Mouse (Mus musculus): ENCODE measurements around the gene Gpr161.
"Not testable (repeated sequence)": the region's sequence is repeated elsewhere in the genome, so short reads cannot be mapped to it uniquely, and the experiment has no call there.

Gpr161 gene

DNA sequence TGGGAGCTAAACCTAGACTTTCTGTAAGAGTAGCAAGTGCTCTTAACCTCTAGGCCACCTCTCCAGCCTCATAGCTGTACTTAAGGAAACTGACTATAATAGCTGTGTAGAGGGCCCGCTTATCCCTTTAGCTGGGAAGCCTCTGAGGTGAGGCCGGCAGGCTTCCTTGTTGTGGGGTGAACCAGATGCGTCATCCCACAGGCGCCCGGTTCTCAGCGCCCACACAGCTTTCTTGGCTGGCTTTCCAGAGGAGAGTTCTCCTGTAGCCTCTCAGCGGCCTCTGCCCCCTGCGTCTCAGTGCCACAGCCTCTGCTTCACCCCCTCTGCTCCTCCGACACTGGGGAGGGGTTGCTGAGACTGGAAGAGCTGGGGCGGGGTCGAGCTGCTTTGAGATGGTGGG lies 20.8 kb downstream of the Gpr161 start:
- DNase-seq (ENCODE audit: low spot score): no peak

DNA sequence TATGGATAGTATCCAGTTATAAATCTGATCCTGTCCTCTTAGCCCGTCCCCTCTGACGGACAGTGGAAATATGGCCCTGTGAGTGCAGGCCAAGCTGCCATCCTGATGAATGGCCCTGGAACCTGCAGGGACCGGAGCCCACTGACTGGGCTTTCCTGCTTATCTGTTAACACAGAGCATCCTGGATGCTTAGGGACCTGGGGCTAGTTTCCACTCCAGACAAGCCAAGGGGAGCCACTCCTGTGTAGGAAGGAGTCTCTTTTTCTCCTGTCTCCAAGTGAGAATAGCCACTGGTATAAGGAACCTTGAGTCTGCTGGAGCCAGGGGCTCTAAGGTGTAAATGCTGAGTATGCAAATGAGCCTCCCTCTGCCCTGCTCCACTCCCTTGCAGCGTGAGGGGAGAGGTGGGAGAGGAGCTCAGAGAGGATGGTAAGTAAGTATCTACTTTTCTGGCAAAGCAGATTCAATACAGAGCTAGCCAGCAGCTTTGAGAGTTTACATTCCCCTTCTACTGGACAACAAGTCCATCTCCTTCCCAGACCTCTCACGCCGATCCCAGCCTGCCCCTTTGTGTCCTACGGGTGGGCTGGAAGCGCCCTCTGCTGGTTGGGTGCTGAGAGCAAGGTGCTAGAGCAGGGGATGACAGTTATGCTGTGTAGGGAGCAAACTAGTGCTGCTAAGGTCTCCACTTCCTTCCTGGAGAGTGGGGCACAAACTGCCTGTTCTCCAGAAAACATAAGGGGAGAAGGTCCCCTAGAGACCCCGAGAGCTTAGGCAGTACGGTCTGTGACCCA lies 24.7 kb downstream of the Gpr161 start:
- peak; percentile 61 for DNase-seq (ENCODE audit: low spot score)

DNA sequence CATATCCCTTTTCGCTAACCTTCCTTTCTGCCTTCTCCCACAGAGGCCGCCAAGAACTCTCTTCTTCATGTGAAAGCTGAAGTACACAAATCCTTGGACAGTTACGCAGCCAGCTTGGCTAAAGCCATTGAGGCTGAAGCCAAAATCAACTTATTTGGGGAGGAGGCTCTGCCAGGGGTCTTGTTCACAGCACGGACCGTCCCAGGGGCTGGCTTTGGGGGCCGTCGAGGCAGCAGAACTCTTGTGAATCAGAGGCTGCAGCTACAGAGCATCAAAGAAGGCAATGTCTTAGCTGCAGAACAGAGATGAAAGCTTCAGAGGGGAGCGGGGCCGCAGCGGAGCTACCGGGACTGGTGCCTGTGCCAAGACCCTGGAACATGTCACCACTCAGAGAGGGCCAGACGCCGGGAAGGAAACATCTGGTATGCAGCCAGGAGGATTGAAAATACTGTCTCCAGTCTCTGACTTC lies 25.8 kb downstream of the Gpr161 start:
- peak; percentile 30 for DNase-seq (ENCODE audit: low spot score)

DNA sequence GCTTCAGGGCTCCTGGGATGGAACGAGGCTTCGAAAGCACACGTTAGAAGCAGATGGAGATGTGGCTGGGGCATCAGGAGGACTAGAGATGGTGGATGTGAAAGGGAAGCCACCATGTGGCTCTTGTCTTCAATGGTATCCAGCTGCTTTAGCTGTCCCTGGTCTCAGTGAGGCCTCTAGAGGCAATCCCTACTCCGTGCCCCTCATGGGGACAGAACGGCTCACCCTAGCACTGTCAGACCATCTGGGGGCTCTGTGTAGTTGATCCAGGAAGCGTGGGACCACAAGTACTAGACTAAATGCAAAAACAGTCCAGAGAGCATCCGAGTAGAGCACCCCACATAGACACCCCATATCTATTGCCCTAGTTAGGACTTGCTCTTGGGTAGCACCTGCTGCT lies 26.3 kb downstream of the Gpr161 start:
- no peak for DNase-seq (ENCODE audit: low spot score)

DNA sequence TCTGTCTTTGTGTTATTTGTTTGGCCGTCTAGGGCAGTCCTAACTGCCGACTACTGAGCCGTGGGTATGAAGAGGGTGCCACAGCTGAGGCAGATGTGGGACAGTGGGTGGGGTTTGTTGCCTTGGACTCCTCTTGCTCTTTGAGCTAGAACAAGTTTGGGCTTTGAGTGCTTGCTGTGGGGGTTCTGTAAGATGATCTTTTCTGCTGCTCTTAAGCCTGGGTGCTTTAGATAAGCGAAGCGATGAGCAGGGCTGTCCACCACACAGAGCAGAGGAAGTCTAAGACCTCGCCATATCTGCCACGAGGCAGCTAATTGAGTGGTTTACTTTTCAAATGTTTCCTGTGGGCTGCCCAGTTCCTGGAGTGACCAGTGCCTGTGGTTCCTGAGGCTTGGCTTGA lies 27.3 kb downstream of the Gpr161 start:
- no peak for DNase-seq (ENCODE audit: low spot score)

DNA sequence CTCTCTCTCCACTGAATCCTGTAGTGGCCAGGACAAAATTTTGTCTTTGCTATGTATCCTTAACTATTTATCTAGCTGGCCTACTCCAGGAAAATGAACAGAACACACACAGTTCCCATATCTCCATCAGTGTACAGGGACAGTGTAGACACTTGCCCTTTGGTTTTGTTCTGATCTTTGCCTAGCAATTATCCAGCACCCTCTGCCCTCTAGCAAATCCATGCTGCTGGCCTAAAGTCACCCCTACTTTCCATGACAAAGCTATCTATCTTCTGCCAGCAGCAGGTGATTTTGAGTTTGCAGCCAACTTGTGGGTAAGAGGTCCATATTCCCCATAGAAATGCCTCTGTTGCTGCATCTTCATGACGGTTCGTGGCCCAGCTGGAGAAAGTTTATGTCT lies 31.8 kb downstream of the Gpr161 start:
- DNase-seq (ENCODE audit: low spot score): no peak

DNA sequence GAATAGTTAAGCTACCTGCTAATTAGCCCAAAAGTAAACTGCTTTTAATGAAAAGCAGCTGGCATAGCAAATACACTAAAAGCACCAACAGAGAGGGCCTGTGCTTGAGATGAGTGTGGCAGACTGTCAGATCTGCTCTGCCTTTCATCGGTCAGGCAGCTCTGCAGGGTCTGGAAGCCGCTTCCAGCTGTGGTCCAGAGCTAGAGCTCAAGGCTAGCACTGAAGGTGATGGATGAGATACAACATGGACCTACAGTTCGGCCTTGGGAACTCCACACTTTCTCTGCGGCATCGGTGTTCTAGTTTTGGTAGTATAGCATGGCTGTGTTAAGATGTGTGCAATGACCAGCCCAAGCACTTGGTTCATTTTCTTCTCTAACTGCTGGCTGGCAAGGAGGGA lies 32.2 kb downstream of the Gpr161 start:
- DNase-seq (ENCODE audit: low spot score): no peak

DNA sequence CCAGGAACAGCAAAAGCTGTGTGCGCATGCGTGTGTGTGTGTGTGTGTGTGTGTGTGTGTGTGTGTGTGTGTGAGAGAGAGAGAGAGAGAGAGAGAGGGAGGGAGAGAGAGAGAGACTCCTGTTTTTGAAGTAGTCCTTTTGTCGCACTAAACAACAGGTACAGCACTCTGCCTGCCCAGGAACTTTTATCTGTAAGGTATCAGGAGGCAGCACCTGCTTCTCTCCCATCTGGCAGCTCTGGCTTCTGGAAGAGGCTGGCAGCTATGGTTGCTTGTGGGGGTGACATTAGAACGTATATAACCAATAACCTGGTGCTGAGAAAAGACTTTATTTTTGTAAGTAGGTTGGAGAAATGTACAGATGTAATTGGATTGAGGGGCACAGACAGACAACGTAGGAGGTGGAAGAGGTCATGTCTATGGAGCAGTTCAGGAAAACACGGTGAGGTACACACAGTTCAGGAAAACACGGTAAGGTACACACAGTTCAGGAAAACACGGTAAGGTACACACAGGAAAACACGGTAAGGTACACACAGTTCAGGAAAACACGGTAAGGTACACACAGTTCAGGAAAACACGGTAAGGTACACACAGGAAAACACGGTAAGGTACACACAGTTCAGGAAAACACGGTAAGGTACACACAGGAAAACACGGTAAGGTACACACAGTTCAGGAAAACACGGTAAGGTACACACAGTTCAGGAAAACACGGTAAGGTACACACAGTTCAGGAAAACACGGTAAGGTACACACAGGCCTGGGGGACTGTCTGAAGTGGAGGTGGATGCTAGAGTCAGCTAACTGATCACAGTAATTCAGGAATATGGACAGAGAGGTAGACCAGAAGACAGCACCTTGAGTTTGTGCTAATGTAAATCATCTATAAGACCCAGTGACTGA lies 33.0 kb downstream of the Gpr161 start:
- DNase-seq (ENCODE audit: low spot score): not testable (repeated sequence)

DNA sequence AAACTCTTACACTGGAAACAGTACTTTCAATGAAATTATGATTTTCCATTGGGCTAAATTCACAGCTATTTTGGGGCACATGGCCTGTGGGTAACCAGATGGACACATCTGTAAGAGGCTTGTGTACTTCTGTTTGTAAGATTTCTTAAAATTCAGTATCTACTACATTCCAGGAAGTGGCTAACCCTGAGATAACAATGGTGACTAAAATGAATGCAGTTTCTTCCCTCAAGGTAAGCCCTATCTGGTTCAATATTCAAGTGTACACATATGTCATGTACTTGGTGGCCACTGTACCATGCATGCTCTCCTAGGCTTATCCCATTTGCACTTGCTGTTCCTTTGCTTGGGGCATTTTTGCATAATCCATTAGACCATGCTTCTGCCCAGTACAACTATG lies 35.3 kb downstream of the Gpr161 start:
- DNase-seq (ENCODE audit: low spot score): no peak

DNA sequence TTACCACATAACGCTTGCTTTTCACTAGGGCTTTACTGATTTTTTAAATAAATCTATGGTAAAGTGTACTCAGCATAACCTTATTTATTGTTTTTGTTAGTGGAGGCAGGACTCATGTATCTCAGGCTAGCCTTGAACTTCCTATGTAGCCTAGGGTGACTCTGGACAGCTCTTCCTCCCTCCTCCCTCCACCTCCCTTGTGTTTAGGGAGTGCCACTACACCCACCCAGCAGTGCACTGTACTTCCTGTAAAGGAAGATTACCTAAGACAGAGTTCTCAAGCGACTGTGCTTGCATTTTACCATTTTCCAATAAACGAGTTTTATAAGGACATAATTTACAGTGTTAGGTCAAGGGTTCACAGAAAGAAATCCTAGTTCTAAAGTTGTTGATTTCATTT lies 37.2 kb downstream of the Gpr161 start:
- DNase-seq (ENCODE audit: low spot score): no peak

DNA sequence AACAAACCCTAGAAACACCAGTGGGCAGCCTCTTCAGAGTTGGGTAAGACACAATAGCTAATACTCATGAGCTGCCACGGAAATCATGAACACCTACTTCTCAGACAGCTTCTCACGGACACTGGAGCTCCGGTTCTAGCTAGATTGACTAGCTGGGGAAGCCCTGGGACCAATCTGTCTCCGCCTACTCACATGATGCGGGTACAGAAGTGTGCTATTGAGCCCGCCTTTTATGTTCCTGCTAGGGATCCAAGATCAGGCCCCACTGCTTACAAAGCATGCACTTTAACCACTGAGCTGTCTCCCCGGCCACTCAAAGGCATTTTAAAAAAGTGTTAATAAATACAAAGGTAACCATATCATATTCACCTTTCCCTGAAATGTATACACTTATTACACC lies 46.5 kb downstream of the Gpr161 start:
- DNase-seq (ENCODE audit: low spot score): no peak

DNA sequence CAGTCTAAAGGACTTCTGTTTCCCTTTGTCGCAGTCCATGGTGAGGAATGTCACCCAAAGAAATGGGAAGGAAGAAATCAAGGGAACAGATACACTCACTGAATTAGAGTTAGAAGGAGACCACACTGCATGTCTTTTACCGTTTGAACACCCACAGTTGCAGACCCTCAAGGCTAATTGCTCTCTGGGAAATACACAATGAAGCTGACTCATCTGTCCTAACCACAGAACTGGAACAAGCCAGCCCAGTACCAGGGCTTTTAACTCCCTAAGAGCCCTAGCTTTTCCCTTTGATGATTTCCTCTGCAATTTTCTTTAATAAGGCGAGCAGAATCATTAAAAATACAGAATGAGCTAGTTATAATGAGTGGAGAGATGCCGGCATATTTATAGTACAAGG lies 48.9 kb downstream of the Gpr161 start:
- no peak for DNase-seq (ENCODE audit: low spot score)

DNA sequence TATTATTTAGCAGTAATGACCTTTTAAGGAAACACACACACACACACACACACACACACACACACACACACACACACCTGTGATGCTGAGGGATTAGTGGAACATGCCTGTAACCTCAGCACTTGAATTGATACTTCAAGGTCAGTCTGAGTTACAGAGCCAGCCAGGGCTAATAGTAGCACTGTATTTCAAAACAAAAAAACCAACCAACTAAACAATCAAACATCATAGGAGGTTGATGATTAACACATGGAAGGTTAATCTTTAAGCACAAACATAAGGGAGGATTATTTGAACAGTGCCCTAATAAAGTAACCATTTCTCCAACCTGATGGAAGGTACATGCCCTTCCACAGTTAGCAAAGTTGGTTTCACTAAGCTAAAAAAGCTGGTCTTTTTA lies 53.0 kb downstream of the Gpr161 start:
- DNase-seq (ENCODE audit: low spot score): no peak

DNA sequence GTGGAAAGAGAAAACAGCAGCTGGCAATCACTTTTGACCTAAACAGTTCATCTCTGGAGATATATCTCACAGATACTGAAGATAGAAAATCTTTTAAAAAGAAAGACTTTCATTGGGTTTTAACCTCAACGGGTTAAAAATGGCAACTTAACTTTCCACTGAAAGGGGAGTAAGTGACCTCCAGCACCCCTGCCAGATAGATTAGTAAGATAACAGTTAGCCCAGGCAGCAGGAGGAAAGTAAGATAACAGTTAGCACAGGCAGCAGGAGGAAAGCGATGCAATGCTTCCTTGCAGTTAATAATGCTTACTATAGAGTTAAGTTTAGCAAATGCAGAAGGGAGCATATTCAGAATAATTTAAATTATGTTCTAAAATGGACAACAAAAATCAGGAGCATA lies 60.8 kb downstream of the Gpr161 start:
- DNase-seq (ENCODE audit: low spot score): no peak

DNA sequence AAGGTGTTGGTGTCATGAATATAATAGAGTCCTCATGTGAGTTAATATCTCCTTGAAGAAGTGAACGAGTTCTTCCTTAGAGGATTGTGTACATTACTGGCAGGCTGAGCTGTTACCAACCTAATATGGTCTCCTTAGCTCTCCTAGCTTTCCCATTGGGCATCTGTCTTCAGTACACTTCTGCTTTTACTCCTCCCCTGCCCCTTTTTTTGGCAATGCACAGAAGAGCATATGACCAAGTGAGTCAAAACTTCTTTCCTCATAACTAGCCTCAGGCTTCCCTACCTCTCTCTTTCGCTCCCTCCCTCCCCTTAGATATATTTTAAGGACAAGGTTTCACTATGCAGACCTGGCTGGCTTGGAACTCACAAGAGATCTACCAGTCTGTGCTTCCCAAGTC lies 67.7 kb downstream of the Gpr161 start:
- DNase-seq (ENCODE audit: low spot score): no peak

DNA sequence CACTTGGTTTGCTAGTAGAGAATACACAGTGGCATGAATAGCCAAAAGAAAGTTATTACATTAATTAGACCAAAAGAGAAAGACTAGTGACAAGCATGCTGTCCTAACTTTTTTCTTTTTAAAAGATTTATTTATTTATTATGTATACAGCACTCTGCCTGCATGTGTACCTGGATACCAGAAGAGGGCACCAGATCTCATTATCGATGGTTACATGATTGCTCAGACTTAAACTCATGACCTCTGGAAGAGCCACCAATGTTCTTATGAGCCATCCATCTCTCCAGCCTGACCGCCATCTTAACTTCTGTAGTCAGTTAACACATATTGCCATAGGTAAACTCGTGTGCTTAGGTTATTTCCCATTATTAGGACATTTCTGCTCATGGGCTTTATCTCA lies 69.5 kb downstream of the Gpr161 start:
- DNase-seq (ENCODE audit: low spot score): no peak

DNA sequence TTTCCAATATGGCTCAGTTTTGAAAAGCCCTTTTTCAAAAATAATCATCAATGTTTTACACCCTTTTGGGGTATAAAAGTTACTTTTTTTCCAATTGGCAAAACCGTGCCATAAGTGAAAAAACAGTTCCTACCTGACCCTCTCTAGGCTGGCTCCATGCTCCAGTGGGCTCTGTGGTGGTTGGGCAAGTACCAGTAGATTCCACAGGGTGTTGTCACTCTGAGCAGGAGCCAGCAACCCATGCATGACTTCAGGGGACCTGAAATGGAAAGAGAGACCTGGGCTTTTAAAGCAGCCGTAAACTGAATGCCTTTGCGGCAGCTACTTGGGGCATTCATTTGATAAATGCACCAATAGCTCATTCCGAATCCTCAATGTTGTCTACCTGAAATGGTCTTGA lies 75.4 kb downstream of the Gpr161 start:
- DNase-seq (ENCODE audit: low spot score): no peak

DNA sequence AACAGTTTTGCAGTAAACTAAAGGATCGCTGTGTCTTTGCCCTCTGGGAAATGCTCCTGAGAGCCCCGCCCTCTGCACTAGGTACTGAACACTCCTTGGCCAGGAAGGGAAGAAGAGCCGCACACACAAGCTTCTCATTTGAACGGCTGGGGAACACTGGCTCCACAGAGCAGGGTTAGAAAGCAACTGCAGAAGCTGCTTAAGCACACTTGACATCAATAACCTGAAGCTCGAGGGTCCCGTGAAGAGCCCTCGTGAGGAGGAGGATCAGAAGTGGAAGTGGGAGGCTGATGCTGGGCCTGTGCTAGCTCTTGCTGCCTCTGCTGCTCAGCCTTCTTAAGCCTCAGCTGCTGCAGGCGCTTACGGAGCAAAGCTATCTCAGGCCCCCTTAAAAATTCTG lies 78.2 kb downstream of the Gpr161 start:
- no peak for DNase-seq (ENCODE audit: low spot score)
